Mouse (Mus musculus) spleen, postnatal 4 days (tissue): Measurements from ENCODE around the gene Pappa2.
A peak's percentile ranks its signal among the peaks of the same experiment; 100 is the strongest.

Experiments used
- DNase-seq, 2 experiments: peaks; one replicate each; pipeline ENCODE4 v3.0.0; 2022; ENCODE audit warnings: low spot score in 2 of 2

The Pappa2 gene

GRCm38 (mm10) chr1:158765842-158766241 is 214.4 kb downstream of the Pappa2 start:
- no peak for DNase-seq

- DNase-seq, result no peak
These were observed 215.6 kb downstream of the Pappa2 start for GRCm38 (mm10) chr1:158764727-158765126.

- no peak for DNase-seq
These were observed 216.1 kb downstream of the Pappa2 start for GRCm38 (mm10) chr1:158764211-158764610.

GRCm38 (mm10) chr1:158748356-158749096 is 231.8 kb downstream of the Pappa2 start:
- DNase-seq, result no peak

GRCm38 (mm10) chr1:158741449-158741848 is 238.8 kb downstream of the Pappa2 start:
- no peak for DNase-seq

- no peak for DNase-seq
These were observed 239.3 kb downstream of the Pappa2 start for GRCm38 (mm10) chr1:158740949-158741348.

GRCm38 (mm10) chr1:158740161-158740766 is 240.0 kb downstream of the Pappa2 start:
- no peak for DNase-seq

GRCm38 (mm10) chr1:158739132-158739919 is 241.0 kb downstream of the Pappa2 start:
- no peak for DNase-seq

- DNase-seq, result no peak
These were observed 247.3 kb downstream of the Pappa2 start for GRCm38 (mm10) chr1:158732868-158733496.

- no peak for DNase-seq
These were observed 266.8 kb downstream of the Pappa2 start for GRCm38 (mm10) chr1:158713301-158714095.

GRCm38 (mm10) chr1:158701336-158701735 is 279.0 kb downstream of the Pappa2 start:
- no peak for DNase-seq

- no peak for DNase-seq
These were observed 280.1 kb downstream of the Pappa2 start for GRCm38 (mm10) chr1:158700147-158700546.

- no peak for DNase-seq
These were observed 281.0 kb downstream of the Pappa2 start for GRCm38 (mm10) chr1:158699276-158699675.

GRCm38 (mm10) chr1:158697859-158698569 is 282.3 kb downstream of the Pappa2 start:
- DNase-seq, result no peak

- no peak for DNase-seq
These were observed 282.9 kb downstream of the Pappa2 start for GRCm38 (mm10) chr1:158697423-158697822.

- DNase-seq, result no peak
These were observed 292.6 kb downstream of the Pappa2 start for GRCm38 (mm10) chr1:158687726-158688125.

- peak; percentile 29 to 59 for DNase-seq
These were observed 310.2 kb downstream of the Pappa2 start for GRCm38 (mm10) chr1:158669971-158670592.

GRCm38 (mm10) chr1:158666001-158666400 is 314.3 kb downstream of the Pappa2 start:
- DNase-seq, result no peak
